2 mouse cellular contexts compared by ENCODE assay signal in the genomic region with DNA sequence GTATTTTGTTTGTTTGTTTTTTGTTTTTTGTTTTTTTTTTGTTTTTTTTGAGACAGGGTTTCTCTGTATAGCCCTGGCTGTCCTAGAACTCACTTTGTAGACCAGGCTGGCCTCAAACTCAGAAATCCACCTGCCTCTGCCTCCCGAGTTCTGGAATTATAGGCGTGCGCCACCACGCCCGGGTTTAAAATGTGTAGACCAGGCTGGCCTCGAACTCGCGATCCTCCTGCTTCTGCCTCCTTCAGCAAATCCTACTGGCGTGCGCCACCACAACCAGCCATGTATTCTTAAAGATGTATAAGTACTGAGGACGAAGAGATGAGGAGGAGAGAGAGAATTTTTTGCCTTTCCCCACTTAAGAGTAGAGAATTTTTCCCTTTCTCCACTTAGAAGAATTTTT. TPM values are rescaled to one million over a fixed set of nuclear protein-coding genes. Genes with fewer than 3 reads are reported as not detected.
DNase-seq lines count a peak whose midpoint lies in the region; ATAC-seq lines count a peak whose summit lies in the region.
"Not testable (repeated sequence)": the region's sequence is repeated elsewhere in the genome, so short reads cannot be mapped to it uniquely, and the experiment has no call there.

No protein-coding gene starts in this region.

- not testable (repeated sequence) for H3K9me3 ChIP-seq in midbrain, embryonic 11.5 days (ENCODE audit: control insufficient read depth, low read length)

- H3K9ac ChIP-seq in midbrain, embryonic 11.5 days (ENCODE audit: low read length), result not testable (repeated sequence)

- not testable (repeated sequence) for H3K27me3 ChIP-seq in midbrain, embryonic 11.5 days (ENCODE audit: control insufficient read depth, insufficient read depth, low read length)

- peak; percentile 55 for DNase-seq in heart, adult 11 months
- DNase-seq in midbrain, embryonic 11.5 days (ENCODE audit: low spot score, missing footprints), result peak; percentile 57

- H3K4me3 ChIP-seq in midbrain, embryonic 11.5 days (ENCODE audit: low read depth, low read length), result not testable (repeated sequence)

- not testable (repeated sequence) for H3K27ac ChIP-seq in midbrain, embryonic 11.5 days (ENCODE audit: low read depth, low read length)

- 93% methylated on average over 11 of the region's 11 CpGs for WGBS in midbrain, embryonic 11.5 days

- not testable (repeated sequence) for H3K4me1 ChIP-seq in midbrain, embryonic 11.5 days (ENCODE audit: control insufficient read depth, insufficient read depth, low read length)

- H3K4me2 ChIP-seq in midbrain, embryonic 11.5 days, result not testable (repeated sequence)

- not testable (repeated sequence) for H3K36me3 ChIP-seq in midbrain, embryonic 11.5 days (ENCODE audit: control insufficient read depth, insufficient read depth, low read length)

- ATAC-seq in midbrain, embryonic 11.5 days (ENCODE audit: low FRiP score), result not testable (repeated sequence)

RNA-seq across cellular contexts. Expression of gene Ctnnal1, which starts 5.6 kb away (rescaled TPM):
- polyA plus RNA-seq in midbrain, embryonic 11.5 days (2014; fragmentation: Nextera tagmentation; extraction: Ambion mirVana), result 26.1 and 28.8 TPM in 2 replicates
